Mouse (Mus musculus) embryo, embryonic 11.5 days (tissue): ENCODE results near the gene Gpr108.

Experiments
- DNase-seq: peaks from one replicate; pipeline ENCODE4 v3.0.0-alpha.2; 2012; ENCODE audit warnings: low read depth, low spot score

Gene Gpr108

DNA sequence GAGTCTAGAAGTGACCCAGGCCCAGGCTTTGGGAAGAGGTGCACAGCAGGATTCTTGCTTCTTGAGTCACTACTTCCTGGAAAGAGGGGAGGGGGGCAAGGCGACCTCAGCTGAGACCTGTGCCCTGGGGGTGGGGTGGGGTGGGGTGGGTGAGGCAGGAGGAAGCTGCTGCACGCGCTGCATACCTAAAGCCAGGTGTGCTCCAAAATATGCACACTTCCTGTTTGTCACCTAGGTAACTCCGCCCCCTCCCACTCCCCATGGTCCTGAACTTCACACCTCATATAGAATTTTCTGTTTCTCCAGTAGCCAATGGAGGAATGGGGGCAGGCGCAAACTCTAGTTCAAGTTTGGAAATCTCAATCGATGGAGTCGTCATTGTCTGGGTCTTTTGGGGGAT is 25.6 kb upstream of the Gpr108 start:
- DNase-seq, result no peak

DNA sequence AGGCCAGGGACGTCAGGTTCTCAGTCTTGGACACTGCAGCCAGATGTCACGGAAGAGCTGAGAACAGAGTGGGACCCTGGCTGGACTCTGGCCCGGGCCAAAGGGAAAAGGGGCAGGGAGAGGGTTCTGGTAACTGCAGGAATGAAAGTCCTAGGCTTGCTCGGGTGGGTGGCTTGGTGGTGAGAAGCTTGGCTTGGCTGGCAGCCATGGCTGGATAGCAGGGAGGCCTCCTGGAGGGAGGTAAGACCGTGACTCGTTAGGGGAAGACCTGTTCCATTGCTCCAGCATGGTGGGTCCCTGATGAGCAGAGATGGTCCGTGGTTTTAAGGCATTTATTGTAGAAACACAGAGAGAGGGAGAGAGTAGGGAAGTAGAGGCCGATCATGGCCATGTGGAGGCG is 23.1 kb upstream of the Gpr108 start:
- DNase-seq, result no peak

DNA sequence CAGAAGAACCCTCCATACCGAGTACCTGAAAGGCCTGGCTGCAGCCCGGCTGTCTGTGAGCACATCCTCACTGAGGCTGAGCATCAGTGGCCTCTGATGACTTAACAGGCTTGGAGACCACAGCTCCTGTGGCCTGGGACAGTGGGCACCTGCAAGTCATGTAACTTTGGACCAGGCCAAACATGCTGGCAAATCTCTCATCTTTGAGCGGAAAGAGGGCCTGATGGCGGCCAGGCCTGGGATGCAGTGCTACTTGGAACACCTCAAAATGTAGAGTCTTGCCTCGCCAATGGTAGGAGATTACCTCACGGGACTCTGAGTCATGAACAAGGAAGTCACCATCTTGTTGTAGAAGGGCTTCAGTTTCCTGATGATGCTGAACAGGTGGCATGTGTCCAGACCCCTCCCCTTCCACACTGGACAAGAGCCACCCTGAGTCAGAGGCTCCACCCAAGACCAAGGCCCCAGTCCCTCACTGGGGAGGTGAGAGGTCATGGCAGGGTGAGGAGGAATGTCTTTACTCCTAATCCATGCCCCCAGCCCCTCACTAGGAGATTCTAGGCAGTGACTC is 19.4 kb upstream of the Gpr108 start:
- no peak for DNase-seq

DNA sequence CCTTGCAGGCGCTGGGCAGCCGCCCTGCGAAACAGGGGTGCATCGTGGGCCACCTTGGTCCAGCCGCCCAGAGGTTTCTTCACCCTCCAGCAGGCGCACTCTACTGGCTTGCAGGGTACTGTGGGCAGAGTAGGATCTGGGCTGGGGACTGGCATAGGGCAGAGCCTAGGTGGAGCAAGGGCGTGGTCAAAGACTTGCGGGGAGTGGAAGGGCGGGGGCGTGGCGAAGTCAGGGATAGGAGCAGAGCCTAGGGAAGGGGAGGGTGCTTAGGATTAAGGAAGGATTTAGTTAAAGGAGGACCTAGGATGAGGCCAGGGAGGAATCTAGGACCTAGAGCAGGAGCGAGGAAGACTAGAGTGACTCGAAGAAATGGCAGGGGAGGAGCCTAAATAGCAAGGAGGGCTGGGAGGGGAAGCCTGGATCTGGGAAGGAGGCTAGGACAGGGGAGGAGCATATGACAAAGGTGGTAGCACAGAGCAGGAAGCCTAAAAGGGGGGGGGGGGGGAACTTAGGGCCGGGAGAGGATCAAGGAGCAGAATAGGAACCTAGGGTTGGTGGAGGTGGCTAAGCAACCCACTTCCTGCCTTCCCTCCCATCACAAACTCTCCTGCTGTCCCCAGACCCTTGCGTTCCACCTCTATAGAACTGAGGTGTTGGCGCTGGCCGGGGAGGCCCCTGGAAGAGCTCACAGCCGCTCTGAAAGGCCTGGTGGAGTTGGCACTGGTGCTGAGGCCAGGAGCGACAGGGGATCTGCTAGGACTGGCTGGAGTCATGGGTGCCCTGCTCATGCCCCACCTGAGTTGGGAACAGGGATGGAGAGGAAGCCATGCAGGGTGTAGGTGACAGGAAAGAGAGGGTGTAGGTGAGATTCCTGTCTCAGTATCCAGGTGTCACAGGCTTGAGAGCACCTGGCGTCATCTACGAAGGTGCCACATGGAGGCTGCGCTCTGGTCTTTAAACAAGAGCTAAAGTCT is 17.0 kb upstream of the Gpr108 start:
- no peak for DNase-seq

DNA sequence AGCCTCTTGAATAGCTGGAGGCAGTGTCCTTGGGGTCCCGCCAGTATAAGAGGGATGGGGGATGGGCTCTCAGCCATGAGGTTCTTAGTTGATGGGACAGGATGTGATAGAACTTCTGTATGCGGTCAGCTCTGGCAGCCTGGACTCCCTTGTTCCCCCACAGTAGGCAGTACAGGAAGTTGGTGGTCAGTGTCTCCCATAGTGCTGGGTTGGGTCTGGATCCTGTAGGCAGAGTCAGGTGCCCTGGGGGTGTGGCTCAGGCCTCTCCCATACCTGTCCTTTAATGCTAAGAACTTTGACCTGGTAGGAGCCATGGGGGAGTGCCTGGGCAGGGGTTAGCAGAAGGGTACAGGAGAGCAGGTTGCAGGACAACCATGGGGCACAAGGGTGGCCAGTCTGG is 15.9 kb upstream of the Gpr108 start:
- no peak for DNase-seq

DNA sequence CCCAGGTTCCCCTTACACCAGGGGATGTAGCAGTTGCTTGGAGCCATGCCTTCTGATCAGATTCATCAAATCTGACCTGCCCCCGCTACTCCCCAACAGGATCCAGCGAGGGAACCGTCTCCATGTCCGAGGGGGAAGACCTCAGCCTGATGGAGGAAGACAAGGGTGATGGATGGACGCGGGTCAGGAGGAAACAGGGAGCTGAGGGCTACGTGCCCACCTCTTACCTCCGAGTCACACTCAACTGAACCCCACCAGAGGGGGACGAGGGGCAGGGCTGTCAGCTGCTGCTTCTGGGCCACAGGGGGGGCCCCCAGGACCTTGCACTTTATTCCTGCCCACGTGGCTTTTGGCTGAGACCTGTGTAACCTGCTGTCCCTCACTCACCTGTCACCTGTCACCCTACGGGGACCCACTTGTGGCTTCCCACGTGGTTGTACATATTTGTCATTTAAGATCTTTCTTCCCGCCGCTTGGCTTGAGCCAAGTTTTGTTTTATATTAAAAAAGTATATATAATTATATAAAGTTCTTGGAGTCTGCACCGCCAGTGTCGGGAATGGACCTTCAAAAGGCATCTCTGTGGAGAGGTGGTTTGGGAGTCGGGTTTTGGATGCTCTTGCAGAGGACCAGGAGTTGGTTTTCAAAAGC is 14.8 kb upstream of the Gpr108 start:
- no peak for DNase-seq

DNA sequence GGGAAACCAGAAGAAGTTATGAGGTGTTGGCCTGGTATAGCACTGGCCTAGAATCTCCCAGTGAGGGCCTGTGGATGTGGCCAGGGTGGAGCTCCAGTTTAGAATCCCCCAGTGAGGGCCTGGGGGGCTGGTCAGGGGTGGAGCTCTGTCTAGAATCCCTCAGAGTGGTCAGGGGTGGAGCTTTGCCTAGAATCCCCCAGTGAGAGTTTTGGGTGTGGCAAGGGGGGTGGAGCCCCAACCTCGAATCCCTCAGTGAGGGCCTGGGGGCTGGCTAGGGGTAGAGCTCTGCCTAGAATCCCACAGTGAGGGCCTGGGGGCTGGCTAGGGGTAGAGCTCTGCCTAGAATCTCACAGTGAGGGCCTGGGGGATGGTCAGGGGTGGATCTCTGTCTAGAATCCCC is 13.6 kb upstream of the Gpr108 start:
- DNase-seq, result no peak

DNA sequence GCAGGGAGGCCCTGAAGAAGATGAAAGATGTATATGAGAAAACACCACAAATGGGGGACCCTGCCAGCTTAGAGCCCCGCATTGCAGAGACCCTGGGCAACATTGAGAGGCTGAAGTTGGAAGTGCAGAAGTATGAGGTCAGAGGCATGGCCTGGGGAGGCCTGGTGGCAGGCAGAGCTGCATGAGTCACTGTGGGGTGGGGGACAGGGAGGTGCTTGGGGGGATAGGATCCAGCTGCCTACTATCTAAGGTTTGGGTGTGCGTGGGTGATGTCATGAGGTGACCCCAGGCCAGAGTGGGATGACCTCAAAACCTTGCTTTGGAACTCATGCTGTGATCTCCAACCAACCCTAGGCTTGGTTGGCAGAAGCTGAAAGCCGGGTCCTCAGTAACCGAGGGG is 13.0 kb upstream of the Gpr108 start:
- no peak for DNase-seq

DNA sequence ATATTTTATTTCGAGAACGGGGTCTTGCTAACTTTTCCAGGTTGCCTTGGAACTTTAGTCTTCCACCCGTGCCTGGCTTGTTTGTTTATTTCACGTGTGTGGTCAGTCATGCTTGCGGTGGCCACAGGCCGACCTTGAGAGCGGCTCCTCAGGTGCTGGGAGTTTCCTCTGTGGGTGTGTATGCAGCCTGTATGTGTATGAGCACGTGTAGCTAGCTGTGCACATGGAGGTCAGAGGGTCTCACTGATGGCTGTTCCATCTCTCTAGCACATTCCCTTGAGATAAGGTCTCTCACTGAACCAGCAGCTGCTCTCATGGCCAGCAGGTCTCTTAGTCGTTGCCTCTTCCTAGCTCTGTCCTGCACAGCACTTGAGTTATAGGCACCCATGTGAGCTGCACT is 12.1 kb upstream of the Gpr108 start:
- no peak for DNase-seq

DNA sequence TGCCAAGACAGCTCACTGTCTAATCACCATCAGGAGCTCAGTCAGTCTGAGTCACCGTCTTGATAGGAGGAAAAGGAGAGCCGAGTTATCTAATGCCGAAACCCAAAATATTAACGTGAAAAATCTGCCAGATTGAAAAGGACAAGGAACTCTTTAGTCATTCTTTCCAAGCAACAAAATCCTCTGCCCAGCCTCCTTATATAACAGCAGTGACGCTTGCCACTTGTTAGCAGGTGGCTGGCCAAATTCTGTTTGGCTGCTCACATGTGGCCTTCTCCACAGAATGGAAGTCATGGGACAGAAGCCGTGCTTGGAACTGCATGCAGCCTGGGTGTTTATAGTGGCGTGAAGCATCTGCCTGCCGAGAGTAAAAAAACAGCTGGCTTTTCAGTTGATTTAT is 11.5 kb upstream of the Gpr108 start:
- DNase-seq, result no peak

DNA sequence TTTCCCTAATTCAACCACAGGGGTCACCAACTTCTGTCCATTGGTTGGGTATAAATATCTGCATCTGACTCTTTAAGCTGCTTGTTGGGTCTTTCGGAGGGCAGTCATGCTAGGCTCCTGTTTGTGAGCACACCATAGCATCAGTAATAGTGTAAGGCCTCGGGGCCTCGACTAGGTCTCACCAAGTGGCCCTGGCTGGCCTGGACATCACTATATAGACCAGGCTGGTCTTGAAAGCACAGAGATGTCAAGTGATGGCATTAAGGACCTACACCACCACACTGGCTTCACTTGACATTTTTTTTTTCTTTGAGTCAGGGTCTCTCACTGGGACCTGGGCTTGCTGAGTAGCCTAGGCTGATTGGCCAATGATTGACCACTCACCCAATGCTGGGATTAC is 9.9 kb upstream of the Gpr108 start:
- no peak for DNase-seq

DNA sequence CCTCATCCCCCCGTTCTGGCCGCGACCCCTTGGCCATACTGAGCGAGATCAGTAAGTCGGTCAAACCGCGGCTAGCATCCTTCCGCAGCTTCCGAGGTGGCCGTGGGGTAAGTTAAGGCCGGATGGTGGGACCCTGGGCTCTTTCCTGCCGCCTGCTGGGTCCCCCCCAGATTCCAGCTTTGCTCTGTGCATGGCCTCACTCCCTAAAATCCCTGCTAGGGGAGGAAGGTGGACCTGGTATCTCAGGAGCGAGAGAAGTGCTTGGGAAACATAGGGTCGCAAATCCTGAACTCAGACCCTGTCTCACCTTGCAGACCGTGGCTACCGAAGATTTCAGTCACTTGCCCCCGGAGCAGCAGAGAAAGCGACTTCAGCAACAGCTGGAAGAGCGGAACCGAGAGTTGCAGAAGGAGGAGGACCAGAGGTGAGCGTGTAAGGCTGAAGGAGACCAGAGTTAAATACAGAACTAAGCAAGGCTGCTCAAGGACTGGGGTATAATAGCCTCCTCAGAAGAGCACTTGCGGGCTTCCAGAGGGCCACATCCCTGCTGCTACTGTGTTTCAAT is 8.8 kb upstream of the Gpr108 start:
- DNase-seq, result no peak

DNA sequence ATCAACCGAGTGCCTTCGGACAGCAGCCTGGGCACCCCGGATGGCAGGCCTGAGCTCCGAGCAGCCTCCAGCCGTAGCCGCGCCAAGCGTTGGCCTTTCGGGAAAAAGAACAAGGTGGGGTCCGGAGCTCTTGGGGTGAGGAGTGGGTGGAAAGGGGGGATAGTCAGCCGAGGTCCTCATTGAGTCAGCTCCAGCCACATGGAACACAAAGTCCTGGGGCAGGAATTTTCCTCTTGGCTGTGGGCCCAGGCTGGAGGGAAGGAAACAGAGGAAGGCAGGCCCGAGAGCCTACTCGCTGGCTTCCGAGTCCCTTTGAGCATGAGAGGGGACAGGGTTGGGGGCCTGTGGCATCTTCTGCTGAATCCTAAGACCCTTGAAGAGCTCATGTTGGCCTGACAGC is 7.1 kb upstream of the Gpr108 start:
- no peak for DNase-seq

DNA sequence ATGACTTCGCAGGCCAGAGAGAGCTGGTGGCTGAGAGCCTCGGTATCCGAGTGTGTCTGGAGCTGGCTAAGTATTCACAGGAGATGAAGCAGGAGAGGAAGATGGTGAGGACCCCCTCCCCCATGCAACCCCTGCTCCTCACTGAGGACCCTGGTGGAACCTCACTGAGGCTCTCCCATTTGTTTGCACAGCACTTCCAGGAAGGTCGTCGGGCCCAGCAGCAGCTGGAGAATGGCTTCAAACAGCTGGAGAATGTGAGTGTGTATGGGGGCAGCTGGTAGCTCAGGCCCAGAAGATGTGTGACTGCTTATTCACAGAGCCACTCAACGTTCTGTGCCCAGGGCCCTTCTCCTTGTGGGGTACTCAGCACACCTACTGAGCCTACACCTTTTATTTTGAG is 5.1 kb upstream of the Gpr108 start:
- no peak for DNase-seq

DNA sequence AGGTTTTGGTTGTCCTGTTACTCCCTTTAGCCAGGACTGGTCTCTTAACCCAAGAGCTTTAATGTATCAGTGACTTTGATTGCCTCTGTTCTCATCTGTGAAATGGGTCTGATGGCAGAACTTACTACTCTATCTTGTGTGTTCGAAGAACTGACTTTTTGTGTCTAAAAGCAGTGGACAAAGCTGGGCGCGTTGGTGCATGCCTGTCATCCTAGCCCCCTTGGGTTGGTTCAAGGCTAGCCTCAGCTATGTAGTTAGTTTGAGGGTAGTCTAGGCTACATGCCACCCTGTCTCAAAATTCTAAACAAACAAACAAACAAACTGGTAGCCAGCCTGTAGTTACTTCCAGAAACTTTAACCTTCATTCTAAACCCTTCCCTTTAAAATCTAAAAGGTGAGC is 3.2 kb upstream of the Gpr108 start:
- DNase-seq, result no peak

DNA sequence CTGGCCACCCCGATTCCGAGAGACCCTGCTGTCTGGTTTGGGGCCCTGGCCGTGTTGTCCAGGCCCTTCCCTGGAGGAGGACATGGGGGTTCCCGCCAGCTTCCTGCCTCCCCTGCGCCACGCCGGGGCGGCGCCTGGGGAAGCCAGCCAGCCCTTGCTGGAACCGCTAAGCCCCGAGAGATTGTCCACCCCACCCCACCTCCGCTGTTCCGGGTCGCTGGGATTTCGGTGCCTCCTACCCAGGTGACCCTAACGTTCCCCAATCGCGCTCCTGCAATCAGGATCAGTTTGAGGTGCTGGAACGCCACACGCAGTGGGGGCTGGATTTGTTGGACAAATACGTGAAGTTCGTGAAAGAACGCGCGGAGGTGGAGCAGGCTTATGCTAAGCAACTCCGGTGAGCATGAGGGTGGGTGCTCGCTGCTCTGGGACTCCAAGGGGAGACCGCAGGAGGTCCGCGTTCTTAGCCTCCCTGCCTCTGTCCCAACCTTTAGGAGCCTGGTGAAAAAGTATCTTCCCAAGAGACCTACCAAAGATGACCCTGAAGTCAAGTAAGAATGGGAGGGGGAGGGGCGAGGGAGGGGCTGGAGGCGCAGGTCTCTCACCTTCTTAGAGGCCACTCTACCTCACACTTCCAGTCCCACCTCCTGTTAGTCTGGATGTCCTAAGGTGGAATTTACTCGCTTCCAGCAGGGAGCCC is 2.4 kb upstream of the Gpr108 start:
- DNase-seq, result no peak

DNA sequence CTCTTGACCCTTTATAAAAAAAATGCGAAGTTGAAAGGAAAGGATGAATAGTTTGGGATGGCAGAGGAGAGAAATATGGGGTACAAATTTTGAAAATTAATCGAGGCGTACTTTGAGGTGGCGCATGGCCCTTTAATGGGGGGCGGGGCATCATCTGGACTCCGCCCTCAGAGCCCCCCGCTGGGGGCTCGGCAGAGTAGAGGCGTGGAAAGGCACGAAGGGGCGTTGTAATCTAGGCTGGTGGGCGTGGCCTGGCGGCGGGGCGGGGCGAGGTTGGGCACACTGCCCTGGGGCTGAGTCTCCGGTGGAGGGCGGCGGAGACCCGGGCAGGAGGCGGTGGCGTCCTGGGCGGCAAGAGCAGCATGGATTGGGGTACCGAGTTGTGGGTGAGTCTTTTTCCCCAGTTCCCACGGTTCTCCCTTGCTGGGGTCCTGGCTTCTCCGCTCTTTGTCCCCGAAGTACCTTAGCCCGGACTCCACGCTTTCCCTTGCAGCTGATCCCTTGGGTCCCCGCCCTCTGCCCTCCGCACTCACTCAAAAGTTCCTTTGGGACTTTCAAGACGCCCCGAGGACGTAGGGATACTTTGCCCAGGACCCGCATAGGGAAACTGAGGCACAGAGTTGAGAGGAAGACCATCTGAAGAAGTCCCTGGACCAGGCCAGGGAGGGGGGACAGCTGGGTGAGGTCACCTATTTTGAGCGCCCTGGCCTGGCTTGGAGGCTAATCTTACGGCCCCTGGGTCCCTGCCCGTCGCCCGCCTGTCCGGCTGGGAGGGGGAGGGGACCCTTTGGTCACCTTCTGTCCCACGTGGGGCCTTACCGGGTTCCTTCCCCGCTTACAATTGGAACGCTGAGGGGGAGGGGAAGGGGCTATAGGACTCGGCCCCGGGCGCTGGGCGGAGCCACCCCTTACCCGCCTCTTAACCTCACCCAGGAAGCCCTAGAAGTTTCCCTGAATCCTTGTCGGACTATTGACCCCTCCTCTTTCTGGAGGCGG is 1.2 kb upstream of the Gpr108 start, which contains the start of gene Trip10:
TSS of gene Trip10 (plus strand) at position 270 of the 996 bp plus-strand sequence.
- DNase-seq, result peak; percentile 89

DNA sequence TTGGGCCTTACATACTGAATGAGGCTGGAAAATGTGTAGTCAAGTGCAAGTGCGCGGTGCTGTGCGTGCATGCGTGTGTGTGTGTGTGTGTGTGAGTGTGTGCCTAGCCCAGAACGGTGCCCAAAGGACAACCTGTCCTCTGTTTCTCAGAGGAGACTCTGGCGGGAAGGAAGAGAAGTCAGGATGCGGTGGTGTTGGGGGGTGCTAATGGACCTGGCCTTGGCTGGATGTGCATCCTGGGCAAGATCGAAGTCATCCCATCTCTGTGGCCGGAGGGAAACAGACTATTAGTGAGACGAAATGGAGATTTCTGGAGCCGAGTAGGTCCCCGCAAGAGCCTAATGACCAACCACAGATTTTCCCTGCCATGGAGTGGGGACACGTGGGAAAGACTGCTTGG is 525 bp upstream of the Gpr108 start:
- DNase-seq, result no peak

DNA sequence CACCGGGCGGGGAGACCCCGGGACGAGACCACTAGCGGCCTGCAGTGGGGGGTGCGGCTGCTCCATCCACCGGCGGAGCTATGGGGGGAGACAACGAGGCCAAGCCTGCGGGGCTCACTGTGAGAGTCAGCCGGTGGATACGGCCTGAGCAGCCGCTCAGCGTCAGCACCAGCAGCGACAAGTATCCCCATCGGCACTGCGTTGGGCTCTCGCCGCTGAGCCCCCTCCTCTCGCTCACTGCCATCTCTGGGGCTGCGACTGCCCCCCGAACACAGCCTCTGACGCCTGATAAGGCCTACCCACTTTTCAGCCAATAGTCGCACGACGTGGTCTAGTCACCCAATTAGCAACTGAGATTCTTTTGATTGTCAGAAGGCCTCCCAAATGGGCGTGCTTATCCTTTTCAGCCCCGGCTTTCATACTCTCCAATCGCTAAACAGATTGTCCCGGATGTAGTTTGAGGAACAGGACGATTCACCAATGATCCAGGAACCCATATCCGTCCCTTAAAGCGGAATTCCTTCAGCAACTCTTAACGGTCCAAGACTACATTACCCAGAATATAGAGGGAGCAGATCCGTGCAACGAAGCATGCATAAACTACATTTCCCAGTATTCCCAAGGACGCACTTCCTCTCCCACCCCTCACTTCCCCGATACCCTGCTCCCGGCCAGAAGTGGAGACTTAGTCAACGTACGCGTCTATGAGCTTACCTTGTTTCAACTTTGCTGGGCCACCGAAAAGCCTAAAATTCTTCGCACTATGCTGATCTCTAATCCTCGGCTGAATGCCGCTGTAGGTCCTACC is 649 bp downstream of the Gpr108 start:
- DNase-seq, result peak; percentile 93
